Mouse (Mus musculus): Measurements from ENCODE around the gene Rora. TPM values are rescaled to one million over a fixed set of nuclear protein-coding genes. Genes with fewer than 3 reads are reported as not detected.

The Rora gene
- polyA plus RNA-seq, 1 experiment from 2014 or later, result 7.5 TPM

- Histone ChIP-seq H3K9me3 (ENCODE audit: control insufficient read depth, low read length) (no peaks in the 10 kb centered on the region), H3K36me3 (ENCODE audit: control insufficient read depth, insufficient read depth, low read length) (no peaks in the 10 kb centered on the region), H3K27ac (replicated peaks) (no peak overlapping the region), H3K27me3 (ENCODE audit: control insufficient read depth, insufficient read depth, low read length) (no peaks in the 10 kb centered on the region), H3K4me2 (replicated peaks; ENCODE audit: low read depth) (no peak overlapping the region), H3K4me1 (replicated peaks; ENCODE audit: control insufficient read depth, insufficient read depth) (no peaks in the 10 kb centered on the region), H3K9ac (ENCODE audit: low read length) (no peak overlapping the region), H3K4me3 (ENCODE audit: low read depth, low read length) (no peak overlapping the region)
- WGBS, result 60% methylated on average over 3 of the region's 3 CpGs
- DNase-seq (ENCODE audit: low spot score), result no peak
- ATAC-seq (ENCODE audit: low FRiP score, low TSS enrichment), result no peak
- TF ChIP-seq CTCF (IDR thresholded peaks at IDR 0.05; ENCODE audit: low read depth), result no peak
- no peak for TF ChIP-seq EP300 (optimal IDR thresholded peaks at IDR 0.05)
Observed at GRCm38 (mm10) chr9:69317527-69318115, 664.0 kb downstream of the Rora start.

GRCm38 (mm10) chr9:69319434-69319833 is 665.8 kb downstream of the Rora start:
- TF ChIP-seq EP300 (optimal IDR thresholded peaks at IDR 0.05) (no peak), CTCF (IDR thresholded peaks at IDR 0.05; ENCODE audit: low read depth) (no peak)
- Histone ChIP-seq H3K36me3 (ENCODE audit: control insufficient read depth, insufficient read depth, low read length) (no peaks in the 10 kb centered on the region), H3K9me3 (ENCODE audit: control insufficient read depth, low read length) (no peaks in the 10 kb centered on the region), H3K4me3 (ENCODE audit: low read depth, low read length) (no peak overlapping the region), H3K9ac (ENCODE audit: low read length) (no peak overlapping the region), H3K27ac (replicated peaks) (no peak overlapping the region), H3K4me2 (replicated peaks; ENCODE audit: low read depth) (no peak overlapping the region), H3K27me3 (ENCODE audit: control insufficient read depth, insufficient read depth, low read length) (no peaks in the 10 kb centered on the region), H3K4me1 (replicated peaks; ENCODE audit: control insufficient read depth, insufficient read depth) (no peaks in the 10 kb centered on the region)
- WGBS, result 88% methylated on average over 6 of the region's 6 CpGs
- DNase-seq (ENCODE audit: low spot score) (no peak), ATAC-seq (ENCODE audit: low FRiP score, low TSS enrichment) (no peak)

- Histone ChIP-seq H3K27ac (replicated peaks) (no peak overlapping the region), H3K4me3 (ENCODE audit: low read depth, low read length) (no peak overlapping the region), H3K4me1 (replicated peaks; ENCODE audit: control insufficient read depth, insufficient read depth) (no peaks in the 10 kb centered on the region), H3K9me3 (ENCODE audit: control insufficient read depth, low read length) (no peaks in the 10 kb centered on the region), H3K4me2 (replicated peaks; ENCODE audit: low read depth) (no peak overlapping the region), H3K36me3 (ENCODE audit: control insufficient read depth, insufficient read depth, low read length) (no peaks in the 10 kb centered on the region), H3K27me3 (ENCODE audit: control insufficient read depth, insufficient read depth, low read length) (no peaks in the 10 kb centered on the region), H3K9ac (ENCODE audit: low read length) (no peak overlapping the region)
- ATAC-seq (ENCODE audit: low FRiP score, low TSS enrichment) (no peak), DNase-seq (ENCODE audit: low spot score) (no peak)
- 60% methylated on average over 10 of the region's 10 CpGs for WGBS
- TF ChIP-seq CTCF (IDR thresholded peaks at IDR 0.05; ENCODE audit: low read depth) (no peak), EP300 (optimal IDR thresholded peaks at IDR 0.05) (no peak)
Observed at GRCm38 (mm10) chr9:69319913-69320634, 666.5 kb downstream of the Rora start.

- no peak overlapping the region for H3K4me2 ChIP-seq (replicated peaks; ENCODE audit: low read depth)
- WGBS, result 57% methylated on average over 3 of the region's 3 CpGs
- peak; percentile 58 for TF ChIP-seq CTCF (IDR thresholded peaks at IDR 0.05; ENCODE audit: low read depth)
- no peak for TF ChIP-seq EP300 (optimal IDR thresholded peaks at IDR 0.05)
- no peak for DNase-seq (ENCODE audit: low spot score)
- H3K36me3 ChIP-seq (ENCODE audit: control insufficient read depth, insufficient read depth, low read length), result no peaks in the 10 kb centered on the region
- no peak overlapping the region for H3K9ac ChIP-seq (ENCODE audit: low read length)
- H3K4me3 ChIP-seq (ENCODE audit: low read depth, low read length), result no peak overlapping the region
- no peaks in the 10 kb centered on the region for H3K9me3 ChIP-seq (ENCODE audit: control insufficient read depth, low read length)
- no peaks in the 10 kb centered on the region for H3K27me3 ChIP-seq (ENCODE audit: control insufficient read depth, insufficient read depth, low read length)
- H3K4me1 ChIP-seq (replicated peaks; ENCODE audit: control insufficient read depth, insufficient read depth), result no peaks in the 10 kb centered on the region
- H3K27ac ChIP-seq (replicated peaks), result no peak overlapping the region
- no peak for ATAC-seq (ENCODE audit: low FRiP score, low TSS enrichment)
Observed at GRCm38 (mm10) chr9:69320635-69321027, 667.0 kb downstream of the Rora start.

GRCm38 (mm10) chr9:69321956-69322355 is 668.4 kb downstream of the Rora start:
- H3K36me3 ChIP-seq (ENCODE audit: control insufficient read depth, insufficient read depth, low read length), result no peaks in the 10 kb centered on the region
- TF ChIP-seq EP300 (optimal IDR thresholded peaks at IDR 0.05), result no peak
- no peaks in the 10 kb centered on the region for H3K9me3 ChIP-seq (ENCODE audit: control insufficient read depth, low read length)
- no peak overlapping the region for H3K9ac ChIP-seq (ENCODE audit: low read length)
- H3K27ac ChIP-seq (replicated peaks), result no peak overlapping the region
- no peak for ATAC-seq (ENCODE audit: low FRiP score, low TSS enrichment)
- H3K27me3 ChIP-seq (ENCODE audit: control insufficient read depth, insufficient read depth, low read length), result no peaks in the 10 kb centered on the region
- H3K4me1 ChIP-seq (replicated peaks; ENCODE audit: control insufficient read depth, insufficient read depth), result no peaks in the 10 kb centered on the region
- DNase-seq (ENCODE audit: low spot score), result no peak
- H3K4me2 ChIP-seq (replicated peaks; ENCODE audit: low read depth), result no peak overlapping the region
- H3K4me3 ChIP-seq (ENCODE audit: low read depth, low read length), result no peak overlapping the region
- WGBS, result 88% methylated on average over 1 of the region's 1 CpGs

GRCm38 (mm10) chr9:69323831-69324230 is 670.2 kb downstream of the Rora start:
- Histone ChIP-seq H3K4me1 (replicated peaks; ENCODE audit: control insufficient read depth, insufficient read depth) (no peaks in the 10 kb centered on the region), H3K9ac (ENCODE audit: low read length) (no peak overlapping the region), H3K27me3 (ENCODE audit: control insufficient read depth, insufficient read depth, low read length) (no peaks in the 10 kb centered on the region), H3K27ac (replicated peaks) (no peak overlapping the region), H3K9me3 (ENCODE audit: control insufficient read depth, low read length) (no peaks in the 10 kb centered on the region), H3K4me3 (ENCODE audit: low read depth, low read length) (no peak overlapping the region), H3K4me2 (replicated peaks; ENCODE audit: low read depth) (no peak overlapping the region), H3K36me3 (ENCODE audit: control insufficient read depth, insufficient read depth, low read length) (no peaks in the 10 kb centered on the region)
- WGBS, result 52% methylated on average over 8 of the region's 8 CpGs
- ATAC-seq (ENCODE audit: low FRiP score, low TSS enrichment) (no peak), DNase-seq (ENCODE audit: low spot score) (no peak)
- no peak for TF ChIP-seq EP300 (optimal IDR thresholded peaks at IDR 0.05)

Data from stomach, postnatal 0 days (tissue).